Mouse (Mus musculus): ENCODE measurements at regions not wholly inside any gene's neighbourhood (a gene's known extent, or its start where the extent isn't known, plus 50 kb on each side); places are given as distances from the start of the nearest gene placed in this dataset.

DNA sequence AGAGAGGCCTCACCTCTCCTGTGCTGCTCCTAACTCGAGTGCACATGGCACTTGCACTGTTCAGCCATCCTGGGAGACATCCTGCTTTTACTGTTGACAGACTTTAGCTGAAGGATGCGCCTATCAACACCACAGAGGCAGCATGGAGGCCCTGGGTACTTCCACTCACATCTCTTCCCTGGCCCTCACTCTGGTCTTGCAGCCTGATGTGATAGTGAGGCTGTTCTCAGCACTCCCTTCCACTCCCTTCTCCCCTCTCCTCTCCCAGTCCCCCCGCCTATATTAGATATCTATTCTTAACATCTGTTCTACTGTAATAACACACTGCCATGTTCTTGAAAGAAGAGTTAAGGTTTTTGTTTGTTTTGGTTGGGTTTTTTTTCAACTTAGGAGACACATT lies 50.2 kb upstream of the Bod1 start:
- no peak for DNase-seq (ENCODE audit: low spot score)

DNA sequence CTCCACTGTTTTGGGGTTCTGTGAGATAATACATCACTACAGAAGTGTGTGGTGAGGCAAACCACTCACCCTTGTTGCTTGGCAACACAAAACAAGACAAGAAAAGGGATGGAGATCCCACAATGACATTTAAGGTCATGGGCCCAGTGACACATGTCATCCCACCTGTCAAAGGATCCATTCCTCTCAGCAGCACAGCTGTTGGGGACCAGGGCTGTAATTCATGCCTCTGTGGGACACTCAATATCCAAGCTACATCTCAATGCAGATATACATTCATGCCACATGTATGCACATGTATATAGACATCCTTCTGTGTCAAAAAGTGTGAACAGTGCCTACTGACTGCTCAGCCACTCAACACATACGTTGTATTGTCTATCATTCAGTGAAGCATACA lies 52.8 kb upstream of the Bod1 start:
- DNase-seq (ENCODE audit: low spot score): no peak

DNA sequence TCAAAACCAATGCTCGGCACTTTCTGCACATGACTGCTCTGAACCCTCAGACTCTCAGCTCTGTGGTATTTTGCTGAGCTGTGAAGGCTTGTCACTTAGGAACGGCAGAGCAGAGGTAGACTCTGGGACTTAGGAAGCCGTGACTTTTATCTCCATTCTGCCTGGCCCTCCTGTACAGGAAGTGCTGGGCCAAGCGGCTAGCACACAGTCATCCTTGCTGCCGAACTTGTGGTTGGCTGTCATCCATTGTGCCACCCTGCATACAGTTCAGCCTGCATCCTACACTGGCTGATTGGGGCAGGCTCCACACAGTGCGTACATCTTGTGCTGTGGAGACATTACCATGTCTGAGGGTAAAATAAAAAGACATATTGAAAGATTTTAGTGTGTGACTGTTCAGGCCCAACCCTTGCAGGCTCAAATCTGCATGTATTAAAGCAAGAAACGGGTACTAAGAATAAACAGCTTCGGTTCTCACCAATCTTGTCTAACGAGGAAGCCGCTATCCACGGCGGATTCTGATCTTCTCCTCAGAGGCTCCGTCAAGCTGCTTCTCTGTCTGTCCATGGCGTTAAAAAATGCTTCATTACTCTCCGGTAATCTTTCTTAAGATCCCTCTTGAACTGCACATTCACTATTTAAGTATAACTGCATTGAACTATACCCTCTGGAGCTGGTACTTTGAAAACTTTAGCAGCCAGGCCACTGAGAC lies 54.4 kb upstream of the Bod1 start:
- no peak for DNase-seq (ENCODE audit: low spot score)

DNA sequence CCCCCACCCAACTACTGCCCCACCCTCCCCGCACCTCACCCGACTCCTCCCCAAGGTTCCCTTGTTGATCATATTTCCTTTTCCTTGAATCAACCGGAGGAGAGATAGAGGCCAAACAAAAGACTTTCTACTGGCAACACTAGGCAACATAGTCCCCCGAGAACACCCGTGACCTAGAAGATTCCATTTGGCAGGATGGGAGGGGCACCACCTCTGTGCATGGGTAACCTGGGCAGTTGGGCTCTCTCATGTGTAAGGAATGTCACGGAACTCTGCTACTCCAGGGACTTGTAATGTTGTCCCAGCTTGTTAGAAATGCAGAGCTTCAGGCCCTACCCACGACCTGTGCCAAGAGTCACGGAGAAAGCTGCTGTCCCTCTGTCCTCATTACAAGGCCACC lies 55.6 kb upstream of the Bod1 start:
- no peak for DNase-seq (ENCODE audit: low spot score)

DNA sequence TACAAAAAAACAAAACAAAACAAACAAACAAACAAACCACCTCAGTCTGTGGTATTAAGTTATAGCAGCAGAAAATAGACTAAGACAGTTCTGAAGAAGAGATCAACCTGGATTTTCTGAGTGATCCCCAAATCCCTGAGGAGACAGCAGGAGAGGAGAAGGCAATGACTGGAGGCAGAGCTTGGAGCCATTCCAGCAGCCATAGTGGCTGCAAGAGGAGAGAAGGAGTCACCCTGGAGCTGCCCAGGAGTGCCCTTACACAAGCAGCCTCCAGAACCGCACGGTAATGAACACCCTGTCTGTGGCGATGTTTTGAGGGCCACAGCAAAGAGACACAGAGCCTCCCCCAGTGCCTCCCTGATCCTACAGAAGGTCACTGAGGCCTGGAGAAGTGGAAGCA lies 58.0 kb upstream of the Bod1 start:
- DNase-seq (ENCODE audit: low spot score): no peak

DNA sequence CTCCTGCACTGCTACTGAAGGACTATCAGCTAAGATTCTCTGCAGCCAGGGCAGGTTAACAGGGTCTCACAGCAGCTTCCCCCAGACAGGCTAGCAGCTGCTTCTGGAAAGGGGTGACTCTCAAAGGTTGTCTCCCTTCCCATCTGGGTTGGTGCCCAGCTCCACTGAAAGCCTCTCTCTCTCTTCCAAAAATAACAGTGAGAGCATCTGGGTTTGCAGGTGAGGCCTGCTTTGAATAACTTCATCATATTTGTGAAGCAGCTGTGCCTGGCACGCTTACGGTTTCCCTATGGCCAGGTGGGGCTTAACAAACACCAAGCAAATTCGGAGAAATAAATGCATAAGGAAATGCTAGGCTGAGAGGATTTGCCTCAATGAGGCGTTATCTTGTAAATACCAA lies 58.5 kb upstream of the Bod1 start:
- no peak for DNase-seq (ENCODE audit: low spot score)

DNA sequence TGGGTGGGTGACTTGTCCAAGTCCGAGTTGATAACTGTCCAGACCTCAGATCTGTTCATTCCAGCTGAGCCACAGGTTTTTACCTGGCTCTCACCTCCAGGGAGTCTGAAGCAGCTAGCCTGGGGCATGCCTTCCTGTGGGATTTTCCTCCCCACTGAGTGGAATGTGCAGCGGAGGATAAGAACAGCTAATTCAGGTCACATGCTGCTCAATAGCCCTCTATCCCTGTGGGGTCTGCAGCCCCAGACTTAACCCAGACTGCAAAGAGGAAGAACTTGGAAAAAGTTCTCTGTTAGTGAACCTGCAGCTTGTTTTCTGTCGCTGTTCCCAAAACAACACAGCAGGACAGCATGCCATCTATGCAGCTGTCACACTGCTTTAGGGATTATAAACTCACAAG lies 59.0 kb upstream of the Bod1 start:
- DNase-seq (ENCODE audit: low spot score): no peak

DNA sequence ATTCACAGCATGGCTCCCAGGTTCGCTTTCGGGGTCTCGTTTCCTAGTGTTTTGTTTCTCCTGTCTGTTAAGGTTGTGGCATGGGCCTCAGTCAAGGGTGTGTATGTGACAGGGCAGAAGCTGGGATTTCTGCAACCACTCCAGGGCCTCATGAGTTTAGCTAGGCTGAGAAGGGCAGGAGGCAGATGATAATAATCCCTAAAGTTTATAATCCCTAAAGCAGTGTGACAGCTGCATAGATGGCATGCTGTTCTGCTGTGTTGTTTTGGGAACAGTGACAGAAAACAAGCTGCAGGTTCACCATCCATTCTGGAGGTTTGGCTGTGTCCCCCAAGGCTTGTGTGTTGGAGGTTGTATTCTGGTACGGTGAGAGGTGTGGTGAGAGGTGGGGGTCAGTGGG lies 59.8 kb upstream of the Bod1 start:
- DNase-seq (ENCODE audit: low spot score): no peak

DNA sequence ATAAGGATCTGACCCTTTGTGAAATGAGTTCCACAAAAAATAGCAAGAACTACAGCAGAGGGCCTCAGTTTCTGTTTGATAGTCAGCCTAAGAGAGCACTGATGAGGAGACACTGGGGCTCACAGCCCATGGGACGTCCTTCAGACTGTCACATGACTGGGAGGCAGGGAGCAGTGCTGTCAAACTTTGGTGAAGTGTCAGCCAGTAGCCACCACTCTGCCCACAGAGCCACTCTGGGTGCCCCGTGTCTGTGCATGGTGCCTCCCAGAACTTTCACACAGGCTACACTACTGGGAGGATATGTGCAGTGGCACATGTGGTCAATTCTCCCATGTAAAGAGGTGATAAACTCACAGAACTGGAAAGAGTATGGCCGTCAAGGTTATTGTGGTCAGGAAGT lies 60.7 kb upstream of the Bod1 start:
- no peak for DNase-seq (ENCODE audit: low spot score)

DNA sequence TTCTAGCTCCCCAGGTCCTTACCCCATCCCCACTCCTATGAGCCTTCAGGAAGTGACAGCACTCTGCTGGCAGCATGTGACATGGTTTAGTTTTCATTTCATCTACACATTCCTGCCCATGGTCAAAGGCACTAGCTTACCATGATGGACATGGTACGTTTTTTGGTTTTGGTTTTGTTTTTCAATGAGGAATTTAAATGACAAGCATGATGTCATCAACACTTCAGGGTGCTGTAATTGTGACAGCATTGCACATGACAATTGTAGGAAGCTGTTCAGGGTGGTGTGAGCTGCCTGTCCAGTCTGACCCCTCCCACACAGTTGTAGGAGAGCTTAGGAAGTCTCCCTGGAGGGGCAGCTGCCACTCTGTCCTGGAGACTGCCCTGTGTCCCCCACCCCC lies 61.3 kb upstream of the Bod1 start:
- no peak for DNase-seq (ENCODE audit: low spot score)

DNA sequence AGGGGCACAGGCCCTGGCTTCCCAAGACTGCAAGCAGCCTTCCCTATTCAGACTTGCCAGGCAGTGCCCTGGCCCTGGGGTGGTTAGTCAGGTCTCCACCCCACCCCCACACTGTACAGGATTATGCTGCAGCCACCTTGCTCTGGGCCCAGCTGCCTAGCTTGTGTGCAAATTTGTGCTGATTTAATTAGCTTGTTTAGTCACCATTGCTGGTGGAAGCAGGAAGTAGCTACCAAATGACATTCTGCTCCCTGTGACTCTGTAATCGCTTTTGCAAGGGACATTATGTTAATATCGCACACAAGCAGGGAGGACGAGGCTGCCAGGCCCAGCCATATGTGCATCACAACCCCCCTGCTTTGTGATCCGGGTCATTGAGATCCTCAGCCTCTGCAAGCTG lies 62.4 kb upstream of the Bod1 start:
- DNase-seq (ENCODE audit: low spot score): no peak

DNA sequence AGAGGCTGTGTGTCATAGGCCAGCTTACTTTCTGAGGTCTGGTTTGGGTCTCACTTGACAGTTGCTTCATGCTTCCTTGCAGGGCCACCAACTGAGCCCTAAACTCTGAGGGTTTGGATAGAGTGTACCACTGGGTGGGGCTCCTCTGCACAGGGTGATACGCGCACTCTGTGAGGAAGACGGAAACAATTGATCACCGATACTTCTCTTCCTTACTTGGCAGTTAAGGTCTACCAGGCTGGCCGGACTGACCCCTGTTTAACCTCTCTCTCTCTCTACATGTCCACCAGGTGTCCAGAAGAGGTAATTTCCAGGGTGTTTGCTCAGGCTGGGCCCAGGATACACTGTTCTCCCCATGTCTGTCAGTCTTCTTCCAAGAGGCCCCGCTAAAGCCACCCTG lies 63.6 kb upstream of the Bod1 start:
- no peak for DNase-seq (ENCODE audit: low spot score)

DNA sequence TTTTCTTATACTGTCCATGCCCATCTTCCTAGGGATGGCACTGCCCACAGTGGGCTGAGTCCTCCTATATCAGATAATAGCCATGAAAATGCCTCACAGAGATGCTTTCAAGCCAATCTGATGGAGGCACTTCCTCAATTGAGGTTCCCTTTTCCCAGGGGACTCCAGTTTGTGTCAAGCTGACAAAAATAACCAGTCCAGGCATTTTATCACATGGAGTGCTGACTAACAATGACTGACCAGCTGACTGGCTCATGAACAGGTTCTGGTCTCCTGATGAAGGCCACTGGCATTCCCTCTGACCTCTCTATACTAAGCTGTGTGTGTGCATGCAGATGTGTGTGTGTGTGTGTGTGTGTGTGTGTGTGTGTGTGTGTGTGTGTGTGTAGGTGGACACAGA lies 64.4 kb upstream of the Bod1 start:
- no peak for DNase-seq (ENCODE audit: low spot score)

DNA sequence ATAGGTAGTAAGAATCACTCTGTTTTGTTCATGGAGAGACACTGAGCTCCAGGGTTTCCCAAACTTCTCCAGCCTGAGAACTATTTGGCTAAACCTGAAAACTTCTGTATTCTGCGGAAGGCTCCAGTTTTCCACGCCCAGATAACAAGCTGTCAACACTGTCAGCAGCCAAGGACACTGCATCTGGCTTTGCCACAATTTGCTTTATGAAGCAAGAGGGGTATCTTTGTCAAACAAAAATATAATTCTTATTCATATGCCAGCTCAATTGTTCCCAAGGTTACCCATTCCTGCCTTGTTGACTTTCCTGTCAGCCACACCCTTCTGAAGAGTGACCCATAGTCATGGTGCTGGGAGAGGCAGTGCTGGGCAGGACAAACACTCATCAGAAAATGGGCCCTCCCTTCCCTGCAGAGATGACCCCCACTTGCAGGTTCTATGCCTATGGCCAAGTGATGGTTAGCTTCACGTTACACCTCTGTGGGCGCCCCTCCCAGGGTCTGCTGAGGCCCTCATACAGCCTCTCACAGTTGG lies 64.9 kb upstream of the Bod1 start:
- DNase-seq (ENCODE audit: low spot score): no peak

DNA sequence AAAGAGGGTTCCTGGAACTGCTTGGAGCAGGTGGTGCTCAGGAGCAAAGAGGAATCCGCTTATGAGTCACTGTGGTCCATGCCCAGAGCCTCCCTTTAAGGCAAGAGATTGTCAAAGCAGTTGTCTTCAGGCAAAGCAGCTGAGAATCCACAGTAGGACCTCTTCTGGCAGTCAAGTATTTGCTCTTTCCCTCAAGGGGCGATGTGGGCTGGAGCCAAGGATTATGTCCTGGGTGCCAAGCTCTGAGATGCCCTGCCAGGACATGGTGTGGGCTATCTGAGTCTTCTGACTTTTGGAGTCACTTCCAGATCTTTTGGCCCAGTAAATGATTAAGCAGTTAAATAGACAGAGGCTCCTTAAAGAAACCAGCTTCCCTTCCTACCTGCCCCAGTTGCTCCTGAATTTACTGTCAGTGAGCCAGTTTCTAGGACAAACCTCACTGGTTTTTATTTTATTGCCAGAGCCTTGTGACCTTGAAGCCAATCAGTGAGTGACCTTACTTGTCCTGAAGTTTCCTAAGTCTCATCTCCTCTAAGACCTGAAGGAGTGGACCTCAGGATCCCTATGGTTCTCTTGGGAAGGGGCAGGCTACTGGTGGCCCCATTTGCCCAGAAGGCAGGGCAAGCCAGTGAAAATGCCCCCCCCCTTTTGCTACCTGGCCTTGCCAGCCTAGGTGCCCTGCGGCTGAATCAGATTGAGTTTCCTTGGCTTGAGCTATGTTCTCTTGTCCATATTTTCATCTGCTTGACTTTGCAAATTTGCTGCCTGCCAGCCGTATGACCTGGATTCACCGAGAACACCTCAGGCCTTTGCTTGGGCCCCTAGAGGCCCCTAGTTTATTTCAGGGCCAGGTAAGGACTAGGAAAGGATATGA lies 66.7 kb upstream of the Bod1 start:
- no peak for DNase-seq (ENCODE audit: low spot score)

DNA sequence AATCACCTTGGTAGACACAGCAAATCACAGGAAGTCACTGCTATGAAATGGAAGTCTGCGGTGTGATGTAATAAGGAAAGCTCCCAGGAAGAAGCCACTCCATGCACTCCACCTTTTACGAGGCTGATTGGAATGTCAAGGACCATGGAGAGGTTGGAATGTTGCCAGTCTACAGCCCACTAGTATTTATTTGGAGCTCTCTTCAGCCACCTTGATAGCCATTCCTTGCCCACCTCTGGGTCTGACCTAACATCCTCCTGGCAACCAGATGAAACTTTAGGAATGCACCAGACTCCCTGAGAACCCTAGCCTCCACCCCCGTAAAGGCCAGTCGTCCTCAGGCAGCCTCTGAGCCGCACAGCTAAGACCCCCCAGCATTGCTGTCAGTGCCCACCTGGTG lies 68.7 kb upstream of the Bod1 start:
- no peak for DNase-seq (ENCODE audit: low spot score)

DNA sequence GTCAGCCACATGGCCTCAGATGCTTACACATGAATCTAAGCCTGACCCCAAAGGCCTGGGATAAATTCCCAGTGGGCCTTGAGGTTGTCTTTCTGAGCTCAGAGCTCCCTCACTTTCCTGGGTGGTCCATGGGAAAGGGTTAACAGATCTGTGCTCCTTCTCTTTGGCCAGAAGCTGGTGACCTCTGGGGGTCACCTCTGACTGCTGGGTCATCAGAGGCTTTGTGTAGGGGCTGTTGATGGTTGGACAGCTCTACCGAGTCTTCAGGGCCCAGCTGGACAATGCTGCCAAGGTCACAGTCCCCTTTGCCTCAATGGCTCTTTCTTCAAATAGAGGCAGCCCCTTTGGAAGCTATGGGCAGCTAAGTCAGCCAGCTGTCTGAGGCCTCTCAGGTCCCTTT lies 70.5 kb upstream of the Bod1 start:
- no peak for DNase-seq (ENCODE audit: low spot score)

DNA sequence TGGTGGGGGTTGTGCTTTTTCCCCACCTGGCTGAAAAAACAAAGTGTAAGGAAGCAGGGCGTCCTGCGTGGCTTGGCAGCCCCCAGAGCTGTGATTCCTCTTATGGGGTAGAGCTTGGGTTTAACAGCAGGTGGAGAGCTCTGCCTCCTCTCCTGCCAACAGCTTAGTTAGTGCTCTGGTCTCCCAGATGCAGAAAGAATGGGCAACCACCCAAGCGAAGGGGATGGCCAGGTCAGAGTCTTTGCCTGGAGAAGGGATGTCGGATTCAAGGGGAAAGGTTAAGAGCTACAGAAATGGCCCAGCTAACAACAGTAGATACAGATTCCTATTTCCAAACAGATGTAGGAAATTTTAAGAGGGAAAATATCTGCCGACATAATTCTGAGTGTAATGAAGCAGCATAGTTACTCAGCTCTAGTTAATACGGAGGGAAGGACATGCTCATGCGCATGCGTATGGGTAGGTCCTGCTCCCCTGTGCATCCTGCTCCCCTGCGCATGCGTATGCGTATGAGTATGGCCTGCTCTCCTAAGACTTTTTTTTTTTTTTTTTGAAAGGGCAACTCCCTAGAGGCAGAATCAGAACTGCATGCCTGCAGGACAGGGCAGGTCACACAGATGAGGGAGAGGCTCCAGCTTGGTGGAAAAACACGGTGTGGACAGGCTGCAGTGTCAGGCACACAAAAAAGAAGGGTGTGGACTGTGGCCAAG lies 72.5 kb upstream of the Bod1 start:
- DNase-seq (ENCODE audit: low spot score): no peak

DNA sequence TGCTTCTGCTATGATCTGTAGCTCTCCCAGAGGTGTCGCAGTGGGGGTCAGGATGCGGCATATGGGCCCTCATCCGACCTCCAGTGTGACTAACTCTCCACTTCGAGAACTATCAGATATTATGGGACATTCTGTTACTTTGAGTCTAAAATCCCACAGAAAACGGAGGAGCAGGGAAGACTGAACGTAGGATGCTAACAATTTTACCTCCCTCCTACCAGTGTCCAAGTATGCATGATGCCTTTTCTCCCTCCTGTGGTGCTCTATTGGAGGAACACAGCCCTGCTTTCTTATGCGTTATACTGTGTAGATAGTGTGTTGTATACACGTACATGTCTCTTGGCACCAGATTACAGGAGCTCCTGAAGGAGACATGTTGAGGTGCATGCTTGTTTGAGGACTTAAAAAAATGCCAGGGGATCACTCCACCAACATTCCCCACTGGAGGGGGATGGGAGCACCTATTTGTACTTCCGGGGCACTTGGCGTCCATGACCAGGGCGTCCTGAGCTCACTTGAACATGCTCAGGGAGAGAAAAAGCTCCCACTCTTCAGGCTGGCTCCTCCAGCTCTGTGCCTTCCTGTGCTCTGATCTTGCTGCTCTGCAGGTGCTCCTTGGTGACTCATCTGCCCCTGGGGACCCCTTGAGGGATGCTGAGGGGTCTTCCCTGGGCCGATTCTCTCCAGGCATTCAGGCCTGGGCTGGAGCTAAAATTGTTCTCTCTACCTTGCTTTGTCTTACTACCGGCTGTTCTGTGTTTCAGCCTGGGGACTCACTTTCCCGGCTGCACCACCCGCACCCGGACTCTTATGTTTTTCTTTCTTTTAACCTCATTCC lies 73.6 kb upstream of the Bod1 start:
- DNase-seq (ENCODE audit: low spot score): no peak

DNA sequence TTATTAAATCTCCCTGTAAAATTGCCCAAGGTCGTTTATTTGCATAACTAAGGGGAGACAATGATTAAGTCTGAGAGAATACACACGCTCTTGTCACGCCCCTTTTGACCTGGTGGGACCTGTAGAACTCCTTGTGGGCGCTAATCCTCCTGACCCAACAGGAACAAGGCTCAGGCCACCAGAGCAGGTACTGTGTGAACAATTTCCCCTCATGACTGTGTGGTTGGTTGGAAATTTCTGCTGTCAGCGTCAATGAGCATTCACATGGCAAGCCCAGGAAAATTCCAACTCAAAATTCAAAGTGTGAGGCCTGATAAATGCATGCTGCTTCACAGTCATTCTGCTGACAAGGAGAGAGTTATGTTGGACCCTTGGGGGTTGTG lies 74.2 kb upstream of the Bod1 start:
- no peak for DNase-seq (ENCODE audit: low spot score)

DNA sequence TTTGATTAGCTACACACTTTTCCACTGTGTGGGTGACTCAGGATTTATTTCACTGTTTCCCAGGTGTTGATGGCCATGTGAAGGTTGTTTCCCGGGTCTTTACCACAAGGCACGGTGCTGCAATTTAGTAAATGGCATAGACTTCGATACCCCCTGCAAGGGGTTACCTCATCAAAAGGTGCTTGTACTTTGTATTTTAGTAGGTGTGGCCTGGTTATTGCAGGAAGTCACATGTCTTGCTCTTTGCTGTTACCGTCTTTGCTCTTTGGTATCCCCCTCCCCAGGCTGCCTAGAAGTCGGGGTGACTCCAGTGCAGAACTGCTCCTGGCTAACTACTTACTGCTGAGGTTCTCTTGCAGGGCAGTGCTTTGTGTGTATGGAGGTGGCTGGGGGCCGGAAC lies 74.8 kb upstream of the Bod1 start:
- no peak for DNase-seq (ENCODE audit: low spot score)

DNA sequence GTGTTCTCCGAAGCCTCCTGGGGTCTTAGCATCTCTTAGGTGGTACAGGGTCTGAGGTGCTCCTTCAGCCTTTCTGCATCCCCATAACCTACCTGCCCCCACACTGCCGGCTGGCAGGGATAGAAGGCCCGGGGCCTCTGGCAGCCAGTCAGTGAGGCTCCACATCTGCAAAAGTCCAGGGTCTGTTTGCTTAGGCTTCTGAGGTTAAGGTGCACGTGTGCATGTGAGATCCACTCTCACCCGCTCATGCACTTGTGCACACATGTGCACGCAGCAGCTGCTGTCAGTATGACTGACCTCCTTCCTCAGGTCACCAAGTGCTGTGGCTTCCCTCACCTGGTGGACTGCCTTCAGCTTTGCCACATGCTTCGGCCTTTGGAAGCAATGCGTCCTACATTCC lies 75.3 kb upstream of the Bod1 start:
- DNase-seq (ENCODE audit: low spot score): no peak

Data from spleen, adult 12 weeks (tissue).